Mouse (Mus musculus): ENCODE results near the gene Soga1. TPM values are rescaled to one million over a fixed set of nuclear protein-coding genes. Genes with fewer than 3 reads are reported as not detected.

Gene Soga1
- polyA plus RNA-seq, 1 experiment from 2014 or later = 5.9 TPM

DNA sequence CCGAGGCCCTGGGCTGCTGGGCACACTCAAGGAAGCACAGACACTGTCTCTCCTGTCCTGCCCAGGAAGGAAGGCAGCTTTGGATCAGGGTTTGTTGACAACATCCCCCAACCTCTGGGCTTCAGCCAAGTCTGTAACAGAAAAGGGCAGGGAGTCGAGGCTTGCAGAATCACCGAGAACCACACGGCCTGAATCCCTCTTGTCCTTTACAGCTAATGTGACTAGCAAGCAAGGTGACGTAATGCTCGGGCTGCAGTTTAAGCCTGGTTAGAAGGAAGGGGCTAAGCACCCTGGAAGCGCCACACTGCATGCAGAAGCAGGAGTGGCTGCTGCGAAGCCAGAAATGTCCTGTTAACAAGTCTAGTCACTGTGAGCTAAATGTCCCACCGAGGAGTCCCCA, 8.7 kb downstream of the Soga1 start:
- Histone ChIP-seq H3K27ac (ENCODE audit: low read depth, low read length) (peak overlapping the region; percentile 66), H3K27me3 (replicated peaks; ENCODE audit: control insufficient read depth, insufficient read depth, low read length) (no peaks in the 10 kb centered on the region), H3K4me2 (ENCODE audit: low read length) (0 out of 2 replicates have a peak overlapping the region, but pooled peaks have one; percentile 9), H3K36me3 (ENCODE audit: control insufficient read depth, insufficient read depth, low read length) (peaks cover 14% of the 10 kb centered on the region; the same call in 1 of the 2 replicates), H3K9me3 (replicated peaks; ENCODE audit: control insufficient read depth, low read length) (no peaks in the 10 kb centered on the region), H3K9ac (ENCODE audit: low read length) (peak overlapping the region; percentile 41; the same call in 1 of the 2 replicates), H3K4me3 (ENCODE audit: low read depth, low read length) (no peak overlapping the region), H3K4me1 (ENCODE audit: control insufficient read depth, insufficient read depth, low read length) (peaks cover 58% of the 10 kb centered on the region)
- DNase-seq (ENCODE audit: low spot score) = peak; percentile 73
- ATAC-seq = 0 out of 2 replicates have a peak, but pooled peaks have one; percentile 38
- 33% methylated on average over 9 of the region's 9 CpGs for WGBS

DNA sequence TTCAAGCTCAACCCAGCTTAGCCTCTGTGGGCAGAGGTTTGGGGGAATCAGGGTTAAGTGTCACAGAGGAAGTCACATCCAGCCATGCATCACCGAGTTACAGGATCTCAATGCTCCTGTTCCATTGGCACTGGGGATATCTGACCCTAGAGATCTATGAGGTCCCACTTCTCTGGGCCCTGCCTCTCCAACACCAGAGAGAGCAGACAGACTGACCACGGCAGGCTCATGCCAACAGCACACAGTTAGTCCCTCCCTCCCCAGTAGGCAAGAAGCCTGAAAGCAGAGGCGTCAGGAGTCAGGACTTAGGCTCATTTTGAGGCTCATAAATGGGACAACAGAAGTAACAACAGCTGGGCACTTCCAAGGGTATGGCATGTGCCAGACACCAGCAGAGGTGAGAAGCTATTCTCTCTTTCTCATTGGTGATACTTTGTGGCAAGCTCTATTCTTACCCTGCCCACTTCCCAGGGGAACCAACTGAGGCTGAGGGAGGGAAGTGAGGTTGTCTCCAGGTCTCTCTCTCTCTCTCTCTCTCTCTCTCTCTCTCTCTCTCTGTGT, 9.2 kb downstream of the Soga1 start:
- no peak overlapping the region for H3K4me2 ChIP-seq (ENCODE audit: low read length)
- H3K9ac ChIP-seq (ENCODE audit: low read length) = peak overlapping the region; percentile 32; the same call in 1 of the 2 replicates
- no peak overlapping the region for H3K4me3 ChIP-seq (ENCODE audit: low read depth, low read length)
- H3K9me3 ChIP-seq (replicated peaks; ENCODE audit: control insufficient read depth, low read length) = no peaks in the 10 kb centered on the region
- DNase-seq (ENCODE audit: low spot score) (peak; percentile 48), ATAC-seq (no peak; the same call in 1 of the 2 replicates)
- H3K4me1 ChIP-seq (ENCODE audit: control insufficient read depth, insufficient read depth, low read length) = peaks cover 56% of the 10 kb centered on the region
- peak overlapping the region; percentile 66 for H3K27ac ChIP-seq (ENCODE audit: low read depth, low read length)
- H3K27me3 ChIP-seq (replicated peaks; ENCODE audit: control insufficient read depth, insufficient read depth, low read length) = no peaks in the 10 kb centered on the region
- WGBS = 45% methylated on average over 3 of the region's 3 CpGs
- peaks cover 14% of the 10 kb centered on the region; the same call in 1 of the 2 replicates for H3K36me3 ChIP-seq (ENCODE audit: control insufficient read depth, insufficient read depth, low read length)

DNA sequence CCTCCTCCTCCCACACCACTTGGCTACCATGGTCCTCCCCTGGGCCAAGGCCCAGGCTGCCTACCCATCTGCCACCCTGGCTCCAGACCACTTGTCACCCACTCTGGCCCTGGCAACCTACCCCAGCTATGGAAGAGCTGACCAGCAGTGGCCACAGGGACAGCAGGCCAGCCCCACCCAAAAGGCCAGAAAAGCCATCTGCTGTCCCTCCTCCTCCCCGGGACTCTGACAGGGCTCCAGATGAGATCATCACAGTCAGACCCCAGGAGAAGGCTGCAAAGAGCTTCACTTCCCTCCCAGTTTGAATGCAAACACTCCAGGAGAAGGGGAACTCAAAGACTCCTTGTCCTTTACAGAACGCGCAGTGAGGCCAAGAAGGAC, 9.7 kb downstream of the Soga1 start:
- Histone ChIP-seq H3K4me1 (ENCODE audit: control insufficient read depth, insufficient read depth, low read length) (peaks cover 53% of the 10 kb centered on the region), H3K27me3 (replicated peaks; ENCODE audit: control insufficient read depth, insufficient read depth, low read length) (no peaks in the 10 kb centered on the region), H3K4me3 (ENCODE audit: low read depth, low read length) (no peak overlapping the region), H3K27ac (ENCODE audit: low read depth, low read length) (peak overlapping the region; percentile 66), H3K9me3 (replicated peaks; ENCODE audit: control insufficient read depth, low read length) (no peaks in the 10 kb centered on the region), H3K36me3 (ENCODE audit: control insufficient read depth, insufficient read depth, low read length) (peaks cover 14% of the 10 kb centered on the region; the same call in 1 of the 2 replicates), H3K4me2 (ENCODE audit: low read length) (no peak overlapping the region), H3K9ac (ENCODE audit: low read length) (peak overlapping the region; percentile 35; the same call in 1 of the 2 replicates)
- DNase-seq (ENCODE audit: low spot score) = no peak
- no peak for ATAC-seq
- WGBS = 45% methylated on average over 3 of the region's 3 CpGs

DNA sequence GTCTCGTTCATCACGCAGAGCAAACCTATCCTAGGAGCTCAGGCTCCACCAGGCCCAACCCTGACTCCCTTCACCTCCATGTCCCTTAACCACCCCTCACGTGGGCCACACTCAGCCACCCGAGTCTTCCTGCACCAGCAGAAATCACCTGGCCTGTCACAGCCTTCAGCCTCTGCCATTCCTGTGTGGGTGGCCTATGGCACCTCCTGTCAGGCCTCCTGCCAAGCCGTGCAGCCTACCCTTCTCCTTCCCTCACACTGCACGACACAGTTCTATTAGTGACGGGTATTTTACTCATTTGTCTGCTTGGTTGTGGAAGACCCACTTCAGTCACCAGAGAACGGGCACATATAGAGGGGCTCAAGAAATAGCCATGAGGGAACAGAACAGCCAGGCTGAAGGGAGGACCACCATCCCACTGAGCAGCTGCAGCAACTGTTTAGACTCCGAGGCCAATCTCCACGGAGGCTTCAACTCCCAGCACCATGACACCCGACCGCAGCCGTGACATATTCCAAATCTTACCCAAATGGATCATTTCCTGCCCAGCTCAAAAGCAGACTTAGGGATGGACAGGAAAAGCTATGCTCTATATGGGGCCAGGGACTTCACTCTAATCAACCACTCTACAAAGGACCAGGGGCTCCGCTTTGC, 10.2 kb downstream of the Soga1 start:
- H3K27me3 ChIP-seq (replicated peaks; ENCODE audit: control insufficient read depth, insufficient read depth, low read length) = no peaks in the 10 kb centered on the region
- H3K4me1 ChIP-seq (ENCODE audit: control insufficient read depth, insufficient read depth, low read length) = peaks cover 48% of the 10 kb centered on the region
- ATAC-seq = no peak
- H3K9ac ChIP-seq (ENCODE audit: low read length) = peak overlapping the region; percentile 35
- H3K27ac ChIP-seq (ENCODE audit: low read depth, low read length) = peak overlapping the region; percentile 66; the same call in 1 of the 2 replicates
- no peak for DNase-seq (ENCODE audit: low spot score)
- H3K4me2 ChIP-seq (ENCODE audit: low read length) = no peak overlapping the region
- no peak overlapping the region for H3K4me3 ChIP-seq (ENCODE audit: low read depth, low read length)
- peaks cover 14% of the 10 kb centered on the region; the same call in 1 of the 2 replicates for H3K36me3 ChIP-seq (ENCODE audit: control insufficient read depth, insufficient read depth, low read length)
- WGBS = 57% methylated on average over 14 of the region's 14 CpGs
- H3K9me3 ChIP-seq (replicated peaks; ENCODE audit: control insufficient read depth, low read length) = no peaks in the 10 kb centered on the region

DNA sequence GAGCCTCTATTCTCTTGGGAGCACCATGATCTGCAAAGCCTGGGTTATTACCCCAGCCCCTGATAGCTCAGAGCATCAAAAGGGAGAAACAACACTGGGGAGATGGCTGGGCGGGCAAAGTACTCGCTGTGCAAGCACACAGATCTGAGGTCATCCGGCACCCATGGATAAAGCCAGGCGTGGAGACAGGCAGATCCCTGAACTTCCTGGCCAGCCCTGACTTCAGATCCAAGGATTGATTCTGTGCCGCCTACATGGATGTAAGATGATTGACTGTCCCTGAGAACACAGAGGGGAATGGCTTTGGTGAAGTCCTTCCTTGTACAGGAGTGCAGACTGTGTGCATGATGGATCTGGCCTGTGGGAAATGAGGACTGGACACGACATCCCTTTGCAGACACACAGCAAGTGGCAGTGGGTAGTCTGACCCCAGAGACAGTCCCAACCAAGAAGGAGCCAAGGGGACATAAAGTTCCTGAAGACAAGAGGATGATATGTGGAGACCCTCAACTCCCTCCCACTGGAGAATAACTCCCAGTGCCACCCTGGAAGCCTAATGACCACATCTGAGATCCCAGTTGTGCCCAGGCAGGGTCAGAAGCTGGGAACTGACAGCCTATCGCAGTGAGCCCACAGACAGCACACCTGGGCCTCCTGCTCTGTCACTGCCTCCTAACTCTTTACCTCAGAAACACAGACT, 12.2 kb downstream of the Soga1 start:
- no peak for ATAC-seq
- H3K4me1 ChIP-seq (ENCODE audit: control insufficient read depth, insufficient read depth, low read length) = peaks cover 50% of the 10 kb centered on the region
- WGBS = 89% methylated on average over 7 of the region's 7 CpGs

DNA sequence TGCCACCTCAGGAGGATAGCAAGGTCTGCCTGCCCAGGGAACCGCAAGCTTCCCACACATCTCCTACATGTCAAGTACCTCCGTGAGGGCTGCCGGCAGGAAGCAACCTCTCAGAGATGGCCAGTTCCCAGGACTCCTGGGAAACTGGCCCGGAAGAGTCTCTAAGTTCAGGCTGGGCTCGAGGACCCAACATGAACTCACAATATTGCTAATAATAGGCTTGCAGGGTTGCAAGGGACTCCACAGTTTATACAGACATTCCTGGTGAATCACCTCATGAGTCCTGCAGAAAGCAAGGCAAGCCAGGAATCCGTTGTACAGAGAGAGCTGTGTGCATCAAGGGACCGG, 13.2 kb downstream of the Soga1 start:
- H3K27ac ChIP-seq (ENCODE audit: low read depth, low read length) = no peak overlapping the region
- DNase-seq (ENCODE audit: low spot score) (no peak), ATAC-seq (no peak)
- no peak overlapping the region for H3K4me2 ChIP-seq (ENCODE audit: low read length)
- no peaks in the 10 kb centered on the region for H3K27me3 ChIP-seq (replicated peaks; ENCODE audit: control insufficient read depth, insufficient read depth, low read length)
- peaks cover 40% of the 10 kb centered on the region for H3K4me1 ChIP-seq (ENCODE audit: control insufficient read depth, insufficient read depth, low read length)
- 0 out of 2 replicates have a peak, but pooled peaks cover 11% of the 10 kb centered on the region for H3K36me3 ChIP-seq (ENCODE audit: control insufficient read depth, insufficient read depth, low read length)
- H3K9me3 ChIP-seq (replicated peaks; ENCODE audit: control insufficient read depth, low read length) = no peaks in the 10 kb centered on the region
- H3K4me3 ChIP-seq (ENCODE audit: low read depth, low read length) = no peak overlapping the region
- 82% methylated on average over 7 of the region's 7 CpGs for WGBS
- no peak overlapping the region for H3K9ac ChIP-seq (ENCODE audit: low read length)

More for the DNA sequence above, 12.2 kb downstream of the Soga1 start:
- DNase-seq (ENCODE audit: low spot score) = no peak
- Histone ChIP-seq H3K9ac (ENCODE audit: low read length) (no peak overlapping the region), H3K27ac (ENCODE audit: low read depth, low read length) (no peak overlapping the region), H3K36me3 (ENCODE audit: control insufficient read depth, insufficient read depth, low read length) (0 out of 2 replicates have a peak, but pooled peaks cover 11% of the 10 kb centered on the region), H3K9me3 (replicated peaks; ENCODE audit: control insufficient read depth, low read length) (no peaks in the 10 kb centered on the region), H3K27me3 (replicated peaks; ENCODE audit: control insufficient read depth, insufficient read depth, low read length) (no peaks in the 10 kb centered on the region), H3K4me3 (ENCODE audit: low read depth, low read length) (no peak overlapping the region), H3K4me2 (ENCODE audit: low read length) (no peak overlapping the region)

DNA sequence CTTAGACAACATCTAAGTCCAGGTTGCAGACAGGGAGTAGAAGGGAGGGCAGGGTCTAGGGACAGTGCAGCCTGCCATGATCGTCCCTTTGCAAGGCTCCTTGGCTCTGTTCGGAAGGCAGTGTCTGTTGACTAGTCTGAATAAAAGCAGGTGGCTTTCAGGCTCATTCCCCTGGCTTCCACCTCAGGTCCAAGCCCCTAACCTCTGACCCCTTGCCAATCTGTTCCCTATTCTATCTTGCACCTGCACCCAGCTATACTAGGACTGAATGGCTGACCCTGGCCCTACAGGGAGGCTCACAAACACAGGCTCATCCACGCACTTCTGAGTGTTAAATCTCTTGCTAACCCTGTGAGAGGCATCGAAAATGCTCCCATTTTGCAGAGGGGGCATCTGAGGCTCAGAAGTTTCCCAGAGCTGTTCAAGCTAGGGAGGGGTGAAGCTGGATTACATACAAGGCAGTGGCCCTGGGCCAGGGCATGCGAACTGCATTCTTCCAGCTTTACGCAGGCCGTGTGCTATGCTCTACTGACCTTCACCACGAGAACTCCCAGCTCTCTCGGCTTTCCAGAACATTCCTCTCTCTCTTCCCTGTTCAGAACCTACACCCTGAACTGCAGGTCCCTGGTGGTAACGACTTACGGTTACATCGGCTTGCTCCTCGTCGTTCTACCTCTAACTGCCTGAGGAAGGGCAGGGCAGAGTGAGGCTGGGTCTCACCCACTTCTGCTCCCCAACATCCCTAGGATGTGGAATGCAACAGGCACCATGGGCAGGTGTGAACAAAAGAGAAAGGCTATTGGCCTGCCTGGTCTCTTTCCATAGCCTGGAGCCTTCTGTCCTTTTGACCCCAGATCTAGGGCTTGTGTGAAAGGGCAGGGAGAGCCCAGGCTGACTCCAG, 13.8 kb downstream of the Soga1 start:
- H3K4me1 ChIP-seq (ENCODE audit: control insufficient read depth, insufficient read depth, low read length) = peaks cover 33% of the 10 kb centered on the region
- 83% methylated on average over 14 of the region's 14 CpGs for WGBS
- peaks cover 12% of the 10 kb centered on the region; the same call in 1 of the 2 replicates for H3K36me3 ChIP-seq (ENCODE audit: control insufficient read depth, insufficient read depth, low read length)
- ATAC-seq = no peak
- DNase-seq (ENCODE audit: low spot score) = no peak
- H3K4me3 ChIP-seq (ENCODE audit: low read depth, low read length) = no peak overlapping the region
- H3K9ac ChIP-seq (ENCODE audit: low read length) = no peak overlapping the region
- no peak overlapping the region for H3K4me2 ChIP-seq (ENCODE audit: low read length)
- no peak overlapping the region for H3K27ac ChIP-seq (ENCODE audit: low read depth, low read length)
- no peaks in the 10 kb centered on the region for H3K9me3 ChIP-seq (replicated peaks; ENCODE audit: control insufficient read depth, low read length)
- H3K27me3 ChIP-seq (replicated peaks; ENCODE audit: control insufficient read depth, insufficient read depth, low read length) = no peaks in the 10 kb centered on the region

DNA sequence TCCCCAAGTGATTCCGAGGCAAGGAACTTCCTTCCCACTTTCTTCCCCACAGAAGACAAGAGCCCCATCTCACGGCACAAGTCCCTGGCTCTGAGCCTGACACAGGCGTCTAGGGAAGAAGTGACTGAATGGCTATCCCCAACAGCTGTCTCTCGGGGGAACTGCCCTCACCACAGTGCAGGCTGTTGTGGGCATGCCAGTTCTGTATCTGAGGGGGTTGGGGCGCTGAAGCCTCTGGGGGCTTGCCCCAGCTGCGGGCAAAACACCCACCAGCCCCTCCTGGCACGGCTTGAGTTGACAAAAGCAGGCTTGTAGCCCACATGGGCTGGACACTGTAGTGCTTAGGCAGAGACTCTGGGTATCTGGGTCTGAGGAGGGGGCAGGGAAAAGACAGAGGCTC, 14.9 kb downstream of the Soga1 start:
- Histone ChIP-seq H3K4me2 (ENCODE audit: low read length) (no peak overlapping the region), H3K27me3 (replicated peaks; ENCODE audit: control insufficient read depth, insufficient read depth, low read length) (no peaks in the 10 kb centered on the region), H3K27ac (ENCODE audit: low read depth, low read length) (no peak overlapping the region), H3K9ac (ENCODE audit: low read length) (no peak overlapping the region), H3K36me3 (ENCODE audit: control insufficient read depth, insufficient read depth, low read length) (peaks cover 23% of the 10 kb centered on the region), H3K4me1 (ENCODE audit: control insufficient read depth, insufficient read depth, low read length) (peaks cover 24% of the 10 kb centered on the region), H3K9me3 (replicated peaks; ENCODE audit: control insufficient read depth, low read length) (no peaks in the 10 kb centered on the region), H3K4me3 (ENCODE audit: low read depth, low read length) (no peak overlapping the region)
- WGBS = 47% methylated on average over 7 of the region's 7 CpGs
- ATAC-seq (no peak), DNase-seq (ENCODE audit: low spot score) (peak; percentile 42)
